ENCODE assay signal across 8 mouse cellular contexts in genomic region chr4:155859318-155859717, GRCm38 (mm10). TPM values are rescaled to one million over a fixed set of nuclear protein-coding genes. Genes with fewer than 3 reads are reported as not detected.
DNase-seq lines count a peak whose midpoint lies in the region; ATAC-seq lines count a peak whose summit lies in the region.
"Had no signal": no experiment of that assay in that cellular context is flagged by ENCODE, and none has a peak within 500 bp of the region (broad histone marks: within the 10 kb centered on the region; RNA-seq: fewer than 3 reads in every experiment).

No protein-coding gene starts in this region.

- no peak for ATAC-seq in midbrain, embryonic 14.5 days (ENCODE audit: low FRiP score, low TSS enrichment)
- peak; percentile 77 for ATAC-seq in common myeloid progenitor, adult 5-6 weeks (replicated peaks; ENCODE audit: low read depth, poor library complexity, severe bottlenecking)

- H3K27ac ChIP-seq in midbrain, embryonic 10.5 days (replicated peaks), result no peak overlapping the region
- no peak overlapping the region for H3K27ac ChIP-seq in midbrain, embryonic 14.5 days (replicated peaks; ENCODE audit: low read depth, low read length)
- H3K27ac ChIP-seq: liver, embryonic 15.5 days had no signal

- H3K9me3 ChIP-seq in midbrain, embryonic 10.5 days (replicated peaks), result no peaks in the 10 kb centered on the region
- H3K9me3 ChIP-seq in midbrain, embryonic 14.5 days (ENCODE audit: control insufficient read depth, low read length), result no peaks in the 10 kb centered on the region
- H3K9me3 ChIP-seq: liver, embryonic 15.5 days had no signal

- peak; percentile 68 for DNase-seq in midbrain, embryonic 10.5 days (ENCODE audit: low spot score)
- no peak for DNase-seq in midbrain, embryonic 14.5 days
- peak; percentile 81 for DNase-seq in kidney, postnatal 14 days
- DNase-seq in retina, embryonic 14.5 days (ENCODE audit: low spot score), result peak; percentile 59
- DNase-seq in spleen, adult 12 weeks (ENCODE audit: low spot score), result no peak
- no peak for DNase-seq in left cerebral cortex, adult 9 months (ENCODE audit: low spot score in 2 of 2)

- H3K27me3 ChIP-seq in midbrain, embryonic 10.5 days (ENCODE audit: low read depth, poor library complexity, severe bottlenecking), result no peaks in the 10 kb centered on the region
- no peaks in the 10 kb centered on the region for H3K27me3 ChIP-seq in midbrain, embryonic 14.5 days (ENCODE audit: control insufficient read depth, insufficient read depth, low read length)
- H3K27me3 ChIP-seq: liver, embryonic 15.5 days had no signal

- H3K9ac ChIP-seq in midbrain, embryonic 14.5 days (replicated peaks; ENCODE audit: low read length), result no peak overlapping the region
- H3K9ac ChIP-seq: liver, embryonic 15.5 days had no signal

- WGBS in midbrain, embryonic 10.5 days, result 26% methylated on average over 13 of the region's 13 CpGs
- 37% methylated on average over 13 of the region's 13 CpGs for WGBS in midbrain, embryonic 14.5 days

- peaks cover 8% of the 10 kb centered on the region; the same call in 1 of the 2 replicates for H3K4me1 ChIP-seq in midbrain, embryonic 10.5 days
- H3K4me1 ChIP-seq in midbrain, embryonic 14.5 days (ENCODE audit: control insufficient read depth, insufficient read depth, low read length), result no peaks in the 10 kb centered on the region

- no peak overlapping the region for H3K4me2 ChIP-seq in midbrain, embryonic 14.5 days (ENCODE audit: low read length)
- H3K4me2 ChIP-seq: liver, embryonic 15.5 days had no signal

- H3K36me3 ChIP-seq in midbrain, embryonic 10.5 days, result peaks cover 83% of the 10 kb centered on the region
- H3K36me3 ChIP-seq in midbrain, embryonic 14.5 days (ENCODE audit: control insufficient read depth, insufficient read depth, low read length), result peaks cover 76% of the 10 kb centered on the region

- no peak overlapping the region for H3K4me3 ChIP-seq in midbrain, embryonic 10.5 days
- H3K4me3 ChIP-seq in midbrain, embryonic 14.5 days (replicated peaks; ENCODE audit: low read depth, low read length), result no peak overlapping the region
- H3K4me3 ChIP-seq: liver, embryonic 15.5 days had no signal

RNA-seq across cellular contexts. Expression of gene Tas1r3, which starts 3.8 kb away (rescaled TPM):
- 0.22 and 0.41 TPM in 2 replicates for polyA plus RNA-seq in midbrain, embryonic 10.5 days (2016; fragmentation: Nextera tagmentation; extraction: Ambion mirVana)
- 0.31 and 0.57 TPM in 2 replicates for polyA plus RNA-seq in midbrain, embryonic 14.5 days (2014; fragmentation: Nextera tagmentation; extraction: Ambion mirVana)
- 0.09 TPM in 1 of 2 replicates, not detected in the other for total RNA-seq in common myeloid progenitor, adult 5-6 weeks (2017)

RNA-seq across cellular contexts. Expression of gene Cptp, which starts 9.9 kb away (rescaled TPM):
- 21.6 and 24.6 TPM in 2 replicates for polyA plus RNA-seq in midbrain, embryonic 10.5 days (2016; fragmentation: Nextera tagmentation; extraction: Ambion mirVana)
- 24.6 and 31.2 TPM in 2 replicates for polyA plus RNA-seq in midbrain, embryonic 14.5 days (2014; fragmentation: Nextera tagmentation; extraction: Ambion mirVana)
- 9.2 and 10.2 TPM in 2 replicates for total RNA-seq in common myeloid progenitor, adult 5-6 weeks (2017)

RNA-seq across cellular contexts. Expression of gene Ints11, which starts 10.0 kb away (rescaled TPM):
- 114 and 116 TPM in 2 replicates for polyA plus RNA-seq in midbrain, embryonic 10.5 days (2016; fragmentation: Nextera tagmentation; extraction: Ambion mirVana)
- polyA plus RNA-seq in midbrain, embryonic 14.5 days (2014; fragmentation: Nextera tagmentation; extraction: Ambion mirVana), result 78.2 and 83.2 TPM in 2 replicates
- total RNA-seq in common myeloid progenitor, adult 5-6 weeks (2017), result 17.5 and 25.1 TPM in 2 replicates

RNA-seq across cellular contexts. Expression of gene Dvl1, which starts 12.1 kb away (rescaled TPM):
- polyA plus RNA-seq in midbrain, embryonic 10.5 days (2016; fragmentation: Nextera tagmentation; extraction: Ambion mirVana), result 5.0 and 5.4 TPM in 2 replicates
- 15.3 and 18.0 TPM in 2 replicates for polyA plus RNA-seq in midbrain, embryonic 14.5 days (2014; fragmentation: Nextera tagmentation; extraction: Ambion mirVana)
- 9.2 and 11.4 TPM in 2 replicates for total RNA-seq in common myeloid progenitor, adult 5-6 weeks (2017)

RNA-seq across cellular contexts. Expression of gene Mxra8, which starts 19.8 kb away (rescaled TPM):
- polyA plus RNA-seq in midbrain, embryonic 10.5 days (2016; fragmentation: Nextera tagmentation; extraction: Ambion mirVana), result 50.7 and 53.1 TPM in 2 replicates
- 6.0 and 17.5 TPM in 2 replicates for polyA plus RNA-seq in midbrain, embryonic 14.5 days (2014; fragmentation: Nextera tagmentation; extraction: Ambion mirVana)
- total RNA-seq in common myeloid progenitor, adult 5-6 weeks (2017), result not detected in 2 replicates

Comparison
In these comparisons a context has a peak if more than half of its experiments do, and no peak if none do; other contexts are left out.
1. DNase-seq: peak in midbrain, embryonic 10.5 days (single experiment), kidney, postnatal 14 days (single experiment) and retina, embryonic 14.5 days (single experiment); none in midbrain, embryonic 14.5 days (single experiment), spleen, adult 12 weeks (single experiment) and left cerebral cortex, adult 9 months (0 of 2).